Mouse (Mus musculus): ENCODE measurements at regions not wholly inside any gene's neighbourhood (a gene's known extent, or its start where the extent isn't known, plus 50 kb on each side); places are given as distances from the start of the nearest gene placed in this dataset.

GRCm38 (mm10) chr15:87321067-87321985 is 222.8 kb upstream of the Fam19a5 start:
- H3K27me3 ChIP-seq (ENCODE audit: control insufficient read depth, insufficient read depth, low read length) = no peaks in the 10 kb centered on the region
- no peak overlapping the region for H3K4me3 ChIP-seq (ENCODE audit: low read depth, low read length)
- no peak overlapping the region for H3K4me2 ChIP-seq (replicated peaks; ENCODE audit: low read depth, low read length)
- no peak for ATAC-seq (ENCODE audit: insufficient number of reproducible peaks, insufficient read depth, low FRiP score, low read depth)
- no peak overlapping the region for H3K9ac ChIP-seq (replicated peaks; ENCODE audit: low read depth, low read length)
- H3K36me3 ChIP-seq (ENCODE audit: control insufficient read depth, insufficient read depth, low read length) = no peaks in the 10 kb centered on the region
- 71% methylated on average over 12 of the region's 12 CpGs for WGBS
- H3K4me1 ChIP-seq (ENCODE audit: control insufficient read depth, insufficient read depth, low read length) = no peaks in the 10 kb centered on the region
- H3K9me3 ChIP-seq (ENCODE audit: control insufficient read depth, low read depth, low read length) = 0 out of 2 replicates have a peak, but pooled peaks cover 5% of the 10 kb centered on the region
- no peak overlapping the region for H3K27ac ChIP-seq (ENCODE audit: low read length)

DNA sequence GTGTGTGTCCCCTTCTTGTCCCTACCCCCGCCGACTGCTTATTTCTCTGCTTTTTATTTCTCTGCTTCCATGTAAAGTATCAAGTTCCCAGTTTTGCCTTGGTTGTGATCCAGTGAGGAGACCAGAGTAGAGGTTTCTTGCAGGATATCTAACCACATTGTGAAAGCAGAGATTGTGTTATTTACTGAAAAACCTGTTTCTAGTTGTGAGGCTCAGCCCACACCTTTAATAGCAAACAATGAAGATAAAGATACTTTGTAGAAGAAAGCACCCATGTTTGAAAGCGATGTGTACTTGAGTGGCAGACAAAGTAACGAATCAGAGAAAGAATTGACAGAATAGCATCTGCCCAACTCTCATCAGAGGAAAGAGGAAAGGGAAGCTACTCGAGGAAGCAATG is 218.7 kb upstream of the Fam19a5 start:
- Histone ChIP-seq H3K4me2 (replicated peaks; ENCODE audit: low read depth, low read length) (no peak overlapping the region), H3K27ac (ENCODE audit: low read length) (no peak overlapping the region), H3K4me1 (ENCODE audit: control insufficient read depth, insufficient read depth, low read length) (no peaks in the 10 kb centered on the region), H3K27me3 (ENCODE audit: control insufficient read depth, insufficient read depth, low read length) (no peaks in the 10 kb centered on the region), H3K9me3 (ENCODE audit: control insufficient read depth, low read depth, low read length) (no peaks in the 10 kb centered on the region), H3K9ac (replicated peaks; ENCODE audit: low read depth, low read length) (no peak overlapping the region), H3K36me3 (ENCODE audit: control insufficient read depth, insufficient read depth, low read length) (no peaks in the 10 kb centered on the region), H3K4me3 (ENCODE audit: low read depth, low read length) (no peak overlapping the region)
- no peak for ATAC-seq (ENCODE audit: insufficient number of reproducible peaks, insufficient read depth, low FRiP score, low read depth)
- 66% methylated on average over 5 of the region's 5 CpGs for WGBS

- H3K9ac ChIP-seq (replicated peaks; ENCODE audit: low read depth, low read length) = no peak overlapping the region
- ATAC-seq (ENCODE audit: insufficient number of reproducible peaks, insufficient read depth, low FRiP score, low read depth) = no peak
- H3K27me3 ChIP-seq (ENCODE audit: control insufficient read depth, insufficient read depth, low read length) = no peaks in the 10 kb centered on the region
- no peak overlapping the region for H3K4me2 ChIP-seq (replicated peaks; ENCODE audit: low read depth, low read length)
- H3K36me3 ChIP-seq (ENCODE audit: control insufficient read depth, insufficient read depth, low read length) = no peaks in the 10 kb centered on the region
- H3K9me3 ChIP-seq (ENCODE audit: control insufficient read depth, low read depth, low read length) = no peaks in the 10 kb centered on the region
- no peak overlapping the region for H3K4me3 ChIP-seq (ENCODE audit: low read depth, low read length)
- 84% methylated on average over 6 of the region's 6 CpGs for WGBS
- no peaks in the 10 kb centered on the region for H3K4me1 ChIP-seq (ENCODE audit: control insufficient read depth, insufficient read depth, low read length)
- no peak overlapping the region for H3K27ac ChIP-seq (ENCODE audit: low read length)
Observed at GRCm38 (mm10) chr15:87326281-87326680, 217.8 kb upstream of the Fam19a5 start.

- Histone ChIP-seq H3K9ac (replicated peaks; ENCODE audit: low read depth, low read length) (no peak overlapping the region), H3K27ac (ENCODE audit: low read length) (no peak overlapping the region), H3K27me3 (ENCODE audit: control insufficient read depth, insufficient read depth, low read length) (no peaks in the 10 kb centered on the region), H3K9me3 (ENCODE audit: control insufficient read depth, low read depth, low read length) (no peaks in the 10 kb centered on the region), H3K4me1 (ENCODE audit: control insufficient read depth, insufficient read depth, low read length) (no peaks in the 10 kb centered on the region), H3K4me2 (replicated peaks; ENCODE audit: low read depth, low read length) (no peak overlapping the region), H3K36me3 (ENCODE audit: control insufficient read depth, insufficient read depth, low read length) (no peaks in the 10 kb centered on the region), H3K4me3 (ENCODE audit: low read depth, low read length) (no peak overlapping the region)
- no peak for ATAC-seq (ENCODE audit: insufficient number of reproducible peaks, insufficient read depth, low FRiP score, low read depth)
- WGBS = 76% methylated on average over 3 of the region's 3 CpGs
Observed at GRCm38 (mm10) chr15:87332441-87332840, 211.7 kb upstream of the Fam19a5 start.

- WGBS = 80% methylated on average over 4 of the region's 4 CpGs
- H3K27me3 ChIP-seq (ENCODE audit: control insufficient read depth, insufficient read depth, low read length) = no peaks in the 10 kb centered on the region
- H3K4me2 ChIP-seq (replicated peaks; ENCODE audit: low read depth, low read length) = no peak overlapping the region
- no peaks in the 10 kb centered on the region for H3K36me3 ChIP-seq (ENCODE audit: control insufficient read depth, insufficient read depth, low read length)
- no peak overlapping the region for H3K27ac ChIP-seq (ENCODE audit: low read length)
- no peaks in the 10 kb centered on the region for H3K4me1 ChIP-seq (ENCODE audit: control insufficient read depth, insufficient read depth, low read length)
- no peak overlapping the region for H3K9ac ChIP-seq (replicated peaks; ENCODE audit: low read depth, low read length)
- H3K4me3 ChIP-seq (ENCODE audit: low read depth, low read length) = no peak overlapping the region
- H3K9me3 ChIP-seq (ENCODE audit: control insufficient read depth, low read depth, low read length) = no peaks in the 10 kb centered on the region
- no peak for ATAC-seq (ENCODE audit: insufficient number of reproducible peaks, insufficient read depth, low FRiP score, low read depth)
Observed at GRCm38 (mm10) chr15:87333527-87333926, 210.6 kb upstream of the Fam19a5 start.

GRCm38 (mm10) chr15:87334430-87334829 is 209.7 kb upstream of the Fam19a5 start:
- H3K27ac ChIP-seq (ENCODE audit: low read length) = no peak overlapping the region
- no peak for ATAC-seq (ENCODE audit: insufficient number of reproducible peaks, insufficient read depth, low FRiP score, low read depth)
- H3K4me1 ChIP-seq (ENCODE audit: control insufficient read depth, insufficient read depth, low read length) = no peaks in the 10 kb centered on the region
- H3K36me3 ChIP-seq (ENCODE audit: control insufficient read depth, insufficient read depth, low read length) = no peaks in the 10 kb centered on the region
- no peak overlapping the region for H3K9ac ChIP-seq (replicated peaks; ENCODE audit: low read depth, low read length)
- no peaks in the 10 kb centered on the region for H3K27me3 ChIP-seq (ENCODE audit: control insufficient read depth, insufficient read depth, low read length)
- H3K9me3 ChIP-seq (ENCODE audit: control insufficient read depth, low read depth, low read length) = no peaks in the 10 kb centered on the region
- WGBS = 75% methylated on average over 4 of the region's 4 CpGs
- H3K4me2 ChIP-seq (replicated peaks; ENCODE audit: low read depth, low read length) = no peak overlapping the region
- no peak overlapping the region for H3K4me3 ChIP-seq (ENCODE audit: low read depth, low read length)

DNA sequence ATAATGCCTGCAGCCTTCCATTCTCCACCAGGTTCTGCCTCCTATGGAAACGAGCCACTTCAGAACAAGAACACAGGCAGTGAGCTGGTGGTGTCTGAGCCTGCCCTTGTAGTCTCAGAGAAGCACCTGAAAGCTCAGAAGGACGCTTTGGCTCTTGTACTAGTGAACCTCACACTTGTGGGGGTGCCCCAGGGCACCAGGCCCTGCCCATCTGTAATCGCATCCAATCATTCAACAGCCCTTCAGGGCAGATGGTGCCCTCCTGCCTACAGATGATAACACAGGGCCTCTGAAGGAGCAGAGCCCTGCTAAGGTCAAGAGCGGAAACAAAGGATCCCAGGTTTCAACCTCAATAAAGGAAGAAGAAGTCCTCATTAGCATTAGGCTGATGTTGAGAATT is 208.8 kb upstream of the Fam19a5 start:
- Histone ChIP-seq H3K27ac (ENCODE audit: low read length) (no peak overlapping the region), H3K9ac (replicated peaks; ENCODE audit: low read depth, low read length) (no peak overlapping the region), H3K27me3 (ENCODE audit: control insufficient read depth, insufficient read depth, low read length) (no peaks in the 10 kb centered on the region), H3K9me3 (ENCODE audit: control insufficient read depth, low read depth, low read length) (no peaks in the 10 kb centered on the region), H3K4me1 (ENCODE audit: control insufficient read depth, insufficient read depth, low read length) (no peaks in the 10 kb centered on the region), H3K36me3 (ENCODE audit: control insufficient read depth, insufficient read depth, low read length) (no peaks in the 10 kb centered on the region), H3K4me2 (replicated peaks; ENCODE audit: low read depth, low read length) (no peak overlapping the region), H3K4me3 (ENCODE audit: low read depth, low read length) (no peak overlapping the region)
- 82% methylated on average over 4 of the region's 4 CpGs for WGBS
- ATAC-seq (ENCODE audit: insufficient number of reproducible peaks, insufficient read depth, low FRiP score, low read depth) = no peak

- no peak overlapping the region for H3K9ac ChIP-seq (replicated peaks; ENCODE audit: low read depth, low read length)
- no peak for ATAC-seq (ENCODE audit: insufficient number of reproducible peaks, insufficient read depth, low FRiP score, low read depth)
- H3K4me2 ChIP-seq (replicated peaks; ENCODE audit: low read depth, low read length) = no peak overlapping the region
- no peak overlapping the region for H3K27ac ChIP-seq (ENCODE audit: low read length)
- H3K27me3 ChIP-seq (ENCODE audit: control insufficient read depth, insufficient read depth, low read length) = no peaks in the 10 kb centered on the region
- H3K4me3 ChIP-seq (ENCODE audit: low read depth, low read length) = no peak overlapping the region
- WGBS = 91% methylated on average over 11 of the region's 11 CpGs
- no peaks in the 10 kb centered on the region for H3K36me3 ChIP-seq (ENCODE audit: control insufficient read depth, insufficient read depth, low read length)
- H3K9me3 ChIP-seq (ENCODE audit: control insufficient read depth, low read depth, low read length) = no peaks in the 10 kb centered on the region
- H3K4me1 ChIP-seq (ENCODE audit: control insufficient read depth, insufficient read depth, low read length) = no peaks in the 10 kb centered on the region
Observed at GRCm38 (mm10) chr15:87335737-87336136, 208.4 kb upstream of the Fam19a5 start.

DNA sequence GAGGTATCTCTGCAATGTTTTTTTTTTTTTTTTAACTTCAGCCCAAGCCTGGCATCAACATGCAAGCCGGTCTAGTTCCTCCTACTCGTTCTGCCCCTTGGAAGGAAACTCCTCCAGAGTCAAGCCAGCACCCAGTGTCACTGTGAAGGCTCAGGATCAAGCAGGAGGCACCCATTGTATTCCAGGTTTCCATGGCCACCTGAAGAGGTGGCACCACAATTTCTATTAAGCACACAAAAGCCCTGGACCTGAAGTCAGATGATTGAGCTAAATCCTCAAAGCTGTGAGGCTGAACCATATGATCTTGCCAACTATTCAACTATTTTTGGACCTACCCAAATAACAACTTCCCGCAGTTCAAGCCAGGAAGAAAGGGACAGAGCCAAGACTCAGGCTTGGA is 204.2 kb upstream of the Fam19a5 start:
- H3K27me3 ChIP-seq (ENCODE audit: control insufficient read depth, insufficient read depth, low read length) = no peaks in the 10 kb centered on the region
- H3K4me2 ChIP-seq (replicated peaks; ENCODE audit: low read depth, low read length) = no peak overlapping the region
- no peak overlapping the region for H3K9ac ChIP-seq (replicated peaks; ENCODE audit: low read depth, low read length)
- H3K9me3 ChIP-seq (ENCODE audit: control insufficient read depth, low read depth, low read length) = no peaks in the 10 kb centered on the region
- H3K4me3 ChIP-seq (ENCODE audit: low read depth, low read length) = no peak overlapping the region
- H3K4me1 ChIP-seq (ENCODE audit: control insufficient read depth, insufficient read depth, low read length) = no peaks in the 10 kb centered on the region
- 72% methylated on average over 3 of the region's 3 CpGs for WGBS
- no peaks in the 10 kb centered on the region for H3K36me3 ChIP-seq (ENCODE audit: control insufficient read depth, insufficient read depth, low read length)
- no peak overlapping the region for H3K27ac ChIP-seq (ENCODE audit: low read length)
- ATAC-seq (ENCODE audit: insufficient number of reproducible peaks, insufficient read depth, low FRiP score, low read depth) = no peak
